Mouse (Mus musculus): ENCODE data around the gene Tomm40l.

The Tomm40l gene

GRCm38 (mm10) chr1:171171138-171171537 is 51.2 kb downstream of the Tomm40l start:
- no peak overlapping the region for H3K4me3 ChIP-seq (replicated peaks; ENCODE audit: low read length)
- no peak for TF ChIP-seq POU5F1 (IDR thresholded peaks at IDR 0.05; ENCODE audit: borderline replicate concordance, low read length)
- TF ChIP-seq NANOG (IDR thresholded peaks at IDR 0.05; ENCODE audit: borderline replicate concordance, low read length): no peak
- no peak for TF ChIP-seq CTCF (conservative IDR thresholded peaks at IDR 0.05; ENCODE audit: low read length)
- no peaks in the 10 kb centered on the region; the same call in 1 of the 2 replicates for H3K27me3 ChIP-seq (ENCODE audit: insufficient read depth, low read length)
- no peaks in the 10 kb centered on the region for H3K36me3 ChIP-seq (ENCODE audit: insufficient read depth, low read length)
- peaks cover 11% of the 10 kb centered on the region; the same call in 1 of the 2 replicates for H3K4me1 ChIP-seq (replicated peaks; ENCODE audit: low read depth, low read length)
- no peaks in the 10 kb centered on the region for H3K9me3 ChIP-seq (ENCODE audit: low read length)

GRCm38 (mm10) chr1:171169913-171170312 is 52.4 kb downstream of the Tomm40l start:
- Histone ChIP-seq H3K27me3 (ENCODE audit: insufficient read depth, low read length) (no peaks in the 10 kb centered on the region; the same call in 1 of the 2 replicates), H3K9me3 (ENCODE audit: low read length) (no peaks in the 10 kb centered on the region), H3K36me3 (ENCODE audit: insufficient read depth, low read length) (no peaks in the 10 kb centered on the region), H3K4me1 (replicated peaks; ENCODE audit: low read depth, low read length) (peaks cover 11% of the 10 kb centered on the region; the same call in 1 of the 2 replicates), H3K4me3 (replicated peaks; ENCODE audit: low read length) (no peak overlapping the region)
- TF ChIP-seq NANOG (IDR thresholded peaks at IDR 0.05; ENCODE audit: borderline replicate concordance, low read length): no peak
- no peak for TF ChIP-seq POU5F1 (IDR thresholded peaks at IDR 0.05; ENCODE audit: borderline replicate concordance, low read length)
- TF ChIP-seq CTCF (conservative IDR thresholded peaks at IDR 0.05; ENCODE audit: low read length): no peak

- Histone ChIP-seq H3K27me3 (ENCODE audit: insufficient read depth, low read length) (no peaks in the 10 kb centered on the region; the same call in 1 of the 2 replicates), H3K36me3 (ENCODE audit: insufficient read depth, low read length) (no peaks in the 10 kb centered on the region), H3K4me1 (replicated peaks; ENCODE audit: low read depth, low read length) (peaks cover 10% of the 10 kb centered on the region; the same call in 1 of the 2 replicates), H3K4me3 (replicated peaks; ENCODE audit: low read length) (no peak overlapping the region), H3K9me3 (ENCODE audit: low read length) (no peaks in the 10 kb centered on the region)
- TF ChIP-seq POU5F1 (IDR thresholded peaks at IDR 0.05; ENCODE audit: borderline replicate concordance, low read length) (no peak), CTCF (conservative IDR thresholded peaks at IDR 0.05; ENCODE audit: low read length) (no peak), NANOG (IDR thresholded peaks at IDR 0.05; ENCODE audit: borderline replicate concordance, low read length) (no peak)
Measured at GRCm38 (mm10) chr1:171168906-171169305, 53.4 kb downstream of the Tomm40l start.
